Mouse (Mus musculus): ENCODE results near the gene Wdfy3.

DNA sequence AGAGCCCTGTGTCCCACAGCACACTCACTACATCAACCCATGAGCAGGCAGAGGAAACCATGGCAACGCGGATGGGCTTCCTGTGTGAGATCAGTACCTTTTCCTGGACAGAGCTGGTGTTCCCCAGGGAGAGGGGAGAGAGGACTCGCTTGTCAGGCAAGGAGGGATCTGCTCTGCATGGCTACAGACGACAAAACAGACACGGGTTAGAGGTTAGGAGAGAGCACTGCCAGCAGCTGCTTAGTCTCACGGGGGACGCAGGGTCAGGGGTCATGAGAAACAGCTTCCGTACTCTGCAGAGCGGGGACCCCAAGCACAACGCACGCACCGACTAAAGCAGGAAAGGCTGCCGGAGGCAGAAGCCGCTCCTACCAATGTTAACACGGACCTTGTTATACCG is 133.8 kb downstream of the Wdfy3 start:
- TF ChIP-seq CTCF (IDR thresholded peaks at IDR 0.05; ENCODE audit: extremely low read depth, insufficient read depth, low read length) (no peak), POLR2A (IDR thresholded peaks at IDR 0.05; ENCODE audit: extremely low read depth, insufficient read depth, low read length) (no peak)
